Mouse (Mus musculus) heart, adult 2 months (tissue): ENCODE measurements around the gene Ptma.

Experiments
- CTCF ChIP-seq: fragments of 200-600 bp; IDR thresholded peaks from 2 replicates; pipeline ENCODE4 v1.8.1; 2022; ENCODE audit warnings: antibody characterized with exemption, mild to moderate bottlenecking, moderate library complexity
- EP300 ChIP-seq: fragments of 200-500 bp; IDR thresholded peaks from 2 replicates; pipeline ENCODE4 v1.6.1; 2011; ENCODE audit warnings: low read depth, low read length, control low read depth; ENCODE audit not compliant: insufficient read depth

GRCm38 (mm10) chr1:86559232-86559631, 32.7 kb downstream of the Ptma start:
- TF ChIP-seq EP300, result 0 out of 2 replicates have a peak, but pooled peaks have one; percentile 45
- TF ChIP-seq CTCF, result no peak
